11 mouse cellular contexts compared by ENCODE assay signal in genomic region chr3:7134714-7135113, GRCm38 (mm10).
"Had no signal": no experiment of that assay in that cellular context is flagged by ENCODE, and none has a peak within 500 bp of the region (broad histone marks: within the 10 kb centered on the region; RNA-seq: fewer than 3 reads in every experiment).

No protein-coding gene starts in this region.

- DNase-seq: liver, postnatal 0 days; lung, adult 2 months; lung, postnatal 14 days; lung, postnatal 36 days; right cerebral cortex, postnatal 25 days; thymus, adult 18-20 months; thymus, postnatal 14 days; thymus, postnatal 36 days had no signal

- ATAC-seq: liver, postnatal 0 days; lung, postnatal 0 days; midbrain, embryonic 13.5 days; midbrain, embryonic 15.5 days had no signal
